Mouse (Mus musculus) 3T3-L1 (cell line): ENCODE measurements around the gene Acsl5.

Source experiments
- DNase-seq: peaks from one replicate; pipeline ENCODE4 v3.0.0-alpha.2; 2015; ENCODE audit warnings: low read depth, low spot score

Acsl5 gene

GRCm38 (mm10) chr19:55239766-55240426 lies 11.8 kb upstream of the Acsl5 start:
- DNase-seq, result peak; percentile 57

GRCm38 (mm10) chr19:55241186-55241645 lies 10.5 kb upstream of the Acsl5 start, which contains the start of gene Gucy2g:
Gene Gucy2g, minus strand, starts transcription at chr19:55241236.
- DNase-seq, result no peak

- DNase-seq, result peak; percentile 97
These were observed 6.9 kb upstream of the Acsl5 start for GRCm38 (mm10) chr19:55244791-55245231.

- DNase-seq, result no peak
These were observed 4.2 kb upstream of the Acsl5 start for GRCm38 (mm10) chr19:55247563-55247962.

- DNase-seq, result no peak
These were observed 3.7 kb upstream of the Acsl5 start for GRCm38 (mm10) chr19:55247991-55248520.

GRCm38 (mm10) chr19:55250451-55250850 lies 1.3 kb upstream of the Acsl5 start:
- DNase-seq, result no peak

- no peak for DNase-seq
These were observed 1.5 kb downstream of the Acsl5 start for GRCm38 (mm10) chr19:55253239-55253569.

- peak; percentile 84 for DNase-seq
These were observed 2.1 kb downstream of the Acsl5 start for GRCm38 (mm10) chr19:55253570-55254441.

- DNase-seq, result peak; percentile 79
These were observed 2.8 kb downstream of the Acsl5 start for GRCm38 (mm10) chr19:55254513-55255016.

GRCm38 (mm10) chr19:55256156-55256555 lies 4.4 kb downstream of the Acsl5 start:
- DNase-seq, result no peak

GRCm38 (mm10) chr19:55257656-55258375 lies 6.1 kb downstream of the Acsl5 start:
- DNase-seq, result peak; percentile 60

- DNase-seq, result no peak
These were observed 6.8 kb downstream of the Acsl5 start for GRCm38 (mm10) chr19:55258514-55258913.

- DNase-seq, result no peak
These were observed 8.8 kb downstream of the Acsl5 start for GRCm38 (mm10) chr19:55260389-55261184.

- DNase-seq, result no peak
These were observed 13.5 kb downstream of the Acsl5 start for GRCm38 (mm10) chr19:55265269-55265668.

- no peak for DNase-seq
These were observed 15.0 kb downstream of the Acsl5 start for GRCm38 (mm10) chr19:55266786-55267185.

- DNase-seq, result no peak
These were observed 16.4 kb downstream of the Acsl5 start for GRCm38 (mm10) chr19:55268150-55268549.

GRCm38 (mm10) chr19:55269051-55269450 lies 17.3 kb downstream of the Acsl5 start:
- no peak for DNase-seq

GRCm38 (mm10) chr19:55271448-55271847 lies 19.7 kb downstream of the Acsl5 start:
- no peak for DNase-seq

- no peak for DNase-seq
These were observed 21.6 kb downstream of the Acsl5 start for GRCm38 (mm10) chr19:55273340-55273739.

- no peak for DNase-seq
These were observed 24.4 kb downstream of the Acsl5 start for GRCm38 (mm10) chr19:55276100-55276499.

GRCm38 (mm10) chr19:55276770-55277169 lies 25.0 kb downstream of the Acsl5 start:
- DNase-seq, result no peak
